15 mouse cellular contexts compared by ENCODE assay signal in genomic region chr3:69588101-69588760, GRCm38 (mm10). TPM values are rescaled to one million over a fixed set of nuclear protein-coding genes. Genes with fewer than 3 reads are reported as not detected.
DNase-seq lines count a peak whose midpoint lies in the region; ATAC-seq and TF ChIP-seq lines count a peak whose summit lies in the region.
"Had no signal": no experiment of that assay in that cellular context is flagged by ENCODE, and none has a peak within 500 bp of the region (broad histone marks: within the 10 kb centered on the region; RNA-seq: fewer than 3 reads in every experiment).

No protein-coding gene starts in this region.

- no peak overlapping the region for H3K4me3 ChIP-seq in kidney, embryonic 14.5 days (ENCODE audit: low read length)
- H3K4me3 ChIP-seq in embryonic facial prominence, embryonic 14.5 days (ENCODE audit: low read depth, low read length), result no peak overlapping the region
- no peak overlapping the region for H3K4me3 ChIP-seq in lung, postnatal 0 days (ENCODE audit: low read depth, low read length)
- H3K4me3 ChIP-seq: embryonic facial prominence, embryonic 13.5 days; left cerebral cortex, adult 2 months had no signal

- no peak overlapping the region for H3K4me2 ChIP-seq in kidney, embryonic 14.5 days (replicated peaks; ENCODE audit: low read depth, low read length)
- no peak overlapping the region for H3K4me2 ChIP-seq in embryonic facial prominence, embryonic 14.5 days (ENCODE audit: low read depth, low read length)
- no peak overlapping the region for H3K4me2 ChIP-seq in lung, postnatal 0 days (replicated peaks; ENCODE audit: low read depth, low read length)
- H3K4me2 ChIP-seq: embryonic facial prominence, embryonic 13.5 days had no signal

- DNase-seq in kidney, adult 11 months, result peak; percentile 84
- DNase-seq in embryonic facial prominence, embryonic 14.5 days (ENCODE audit: low spot score), result peak; percentile 42
- DNase-seq in kidney, adult 9 months, result peak; percentile 91
- peak; percentile 57 for DNase-seq in lung, postnatal 0 days (ENCODE audit: low spot score)
- no peak for DNase-seq in adrenal gland, postnatal 4 days (ENCODE audit: low spot score in 2 of 2)
- no peak for DNase-seq in thymus, postnatal 14 days
- DNase-seq: adrenal gland, postnatal 25 days; cerebellum, adult 11-12 months; thymus, postnatal 36 days had no signal

- no peak overlapping the region for H3K27ac ChIP-seq in kidney, embryonic 14.5 days (ENCODE audit: low read depth, low read length)
- no peak overlapping the region for H3K27ac ChIP-seq in embryonic facial prominence, embryonic 14.5 days (replicated peaks; ENCODE audit: low read depth, low read length)
- H3K27ac ChIP-seq in lung, postnatal 0 days (ENCODE audit: low read length), result no peak overlapping the region
- H3K27ac ChIP-seq: embryonic facial prominence, embryonic 13.5 days; left cerebral cortex, adult 2 months; macrophage had no signal

- no peaks in the 10 kb centered on the region for H3K4me1 ChIP-seq in kidney, embryonic 14.5 days (ENCODE audit: control insufficient read depth, insufficient read depth, low read length)
- peaks cover 5% of the 10 kb centered on the region for H3K4me1 ChIP-seq in embryonic facial prominence, embryonic 14.5 days (ENCODE audit: control insufficient read depth, insufficient read depth, low read length)
- no peaks in the 10 kb centered on the region for H3K4me1 ChIP-seq in lung, postnatal 0 days (ENCODE audit: insufficient read depth, low read depth, low read length)

- no peak for ATAC-seq in kidney, embryonic 14.5 days (ENCODE audit: low FRiP score, low TSS enrichment)
- ATAC-seq in embryonic facial prominence, embryonic 14.5 days (ENCODE audit: low read depth), result peak; percentile 65; the same call in 1 of the 2 replicates
- ATAC-seq in lung, postnatal 0 days, result peak; percentile 75
- ATAC-seq: forebrain, embryonic 16.5 days; Patski had no signal

- H3K9ac ChIP-seq in kidney, embryonic 14.5 days (ENCODE audit: low read depth, low read length), result no peak overlapping the region
- H3K9ac ChIP-seq in embryonic facial prominence, embryonic 14.5 days (ENCODE audit: low read depth, low read length), result no peak overlapping the region
- H3K9ac ChIP-seq in lung, postnatal 0 days (replicated peaks; ENCODE audit: low read depth), result no peak overlapping the region
- H3K9ac ChIP-seq: embryonic facial prominence, embryonic 13.5 days had no signal

- no peaks in the 10 kb centered on the region; the same call in 1 of the 2 replicates for H3K36me3 ChIP-seq in kidney, embryonic 14.5 days (ENCODE audit: control insufficient read depth, insufficient read depth, low read length)
- no peaks in the 10 kb centered on the region for H3K36me3 ChIP-seq in embryonic facial prominence, embryonic 14.5 days (ENCODE audit: control insufficient read depth, insufficient read depth, low read length)
- H3K36me3 ChIP-seq in lung, postnatal 0 days (ENCODE audit: insufficient read depth, low read length), result no peaks in the 10 kb centered on the region

- WGBS in kidney, embryonic 14.5 days, result 58% methylated on average over 10 of the region's 10 CpGs
- 35% methylated on average over 10 of the region's 10 CpGs for WGBS in embryonic facial prominence, embryonic 14.5 days
- 24% methylated on average over 10 of the region's 10 CpGs for WGBS in lung, postnatal 0 days

- H3K27me3 ChIP-seq in kidney, embryonic 14.5 days (ENCODE audit: control insufficient read depth, insufficient read depth, low read length), result no peaks in the 10 kb centered on the region
- no peaks in the 10 kb centered on the region for H3K27me3 ChIP-seq in embryonic facial prominence, embryonic 14.5 days (replicated peaks; ENCODE audit: control insufficient read depth, insufficient read depth, low read length)
- no peaks in the 10 kb centered on the region for H3K27me3 ChIP-seq in lung, postnatal 0 days (replicated peaks; ENCODE audit: insufficient read depth, low read length)
- H3K27me3 ChIP-seq: embryonic facial prominence, embryonic 13.5 days had no signal

- TF ChIP-seq CTCF in lung, postnatal 0 days (IDR thresholded peaks at IDR 0.05), result no peak

- H3K9me3 ChIP-seq in kidney, embryonic 14.5 days (ENCODE audit: control insufficient read depth, low read length), result no peaks in the 10 kb centered on the region
- peaks cover 5% of the 10 kb centered on the region; the same call in 1 of the 2 replicates for H3K9me3 ChIP-seq in embryonic facial prominence, embryonic 14.5 days (ENCODE audit: control insufficient read depth, low read length)
- no peaks in the 10 kb centered on the region for H3K9me3 ChIP-seq in lung, postnatal 0 days (ENCODE audit: low read length)

- no peak for TF ChIP-seq EP300 in lung, postnatal 0 days (IDR thresholded peaks at IDR 0.05)

RNA-seq across cellular contexts. Expression of gene B3galnt1, which starts 10.5 kb away (rescaled TPM):
- 27.7 and 29.4 TPM in 2 replicates for polyA plus RNA-seq in kidney, embryonic 14.5 days (2014; fragmentation: Nextera tagmentation; extraction: Ambion mirVana)
- 47.9 and 52.4 TPM in 2 replicates for polyA plus RNA-seq in embryonic facial prominence, embryonic 14.5 days (2014; fragmentation: Nextera tagmentation; extraction: Ambion mirVana)
- polyA plus RNA-seq in lung, postnatal 0 days (2015; fragmentation: Nextera tagmentation; extraction: Ambion mirVana), result 16.7 and 21.0 TPM in 2 replicates
- total RNA-seq in adrenal gland, postnatal 4 days (2021), result 10 to 100 TPM; 25.9 to 28.9 TPM

Comparison
In these comparisons a context has a peak if more than half of its experiments do, and no peak if none do; other contexts are left out.
1. DNase-seq: peak in kidney, adult 11 months (single experiment), embryonic facial prominence, embryonic 14.5 days (single experiment), kidney, adult 9 months (single experiment) and lung, postnatal 0 days (single experiment); none in adrenal gland, postnatal 4 days (0 of 2) and thymus, postnatal 14 days (single experiment).